Mouse (Mus musculus): ENCODE data around the gene Ctdspl. TPM values are rescaled to one million over a fixed set of nuclear protein-coding genes. Genes with fewer than 3 reads are reported as not detected.
A peak's percentile ranks its signal among the peaks of the same experiment; 100 is the strongest.

The Ctdspl gene
- polyA plus RNA-seq, 1 experiment from 2014 or later, result 21.3 TPM

DNA sequence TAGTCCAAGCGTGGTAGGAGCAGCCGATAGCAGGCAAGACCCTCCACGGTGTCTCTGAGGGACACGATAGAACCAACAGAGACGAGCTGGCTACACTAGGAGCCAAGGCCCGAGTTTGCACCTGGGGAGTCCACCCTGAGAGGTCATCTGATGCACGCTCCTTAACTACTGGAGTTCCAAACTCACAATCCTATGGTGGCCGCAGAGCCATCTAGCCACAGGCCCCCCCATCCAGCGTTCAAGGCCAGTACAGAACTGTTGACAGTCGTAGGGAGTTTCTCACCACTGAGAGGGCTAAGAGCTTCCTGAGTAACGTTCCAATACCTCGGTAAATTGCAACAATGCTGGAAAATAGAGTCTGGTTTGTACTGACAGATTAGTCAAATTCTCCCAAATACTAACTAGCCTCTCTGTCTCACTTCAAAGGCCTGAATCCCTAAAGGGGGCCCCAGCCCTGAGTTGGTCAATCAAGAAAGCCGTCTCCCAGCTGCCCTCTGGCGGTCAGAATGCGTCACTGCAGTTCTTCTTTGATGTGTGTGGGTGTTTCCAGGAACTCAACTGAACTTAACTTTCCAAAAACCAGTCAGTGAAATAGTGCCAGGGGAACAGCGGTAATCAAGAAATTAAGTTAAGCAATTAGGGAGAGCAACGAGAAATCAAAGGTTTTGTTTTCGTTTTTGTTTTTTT lies 18.2 kb upstream of the Ctdspl start:
- DNase-seq (ENCODE audit: low spot score) (peak; percentile 91), ATAC-seq (replicated peaks; ENCODE audit: low FRiP score, low TSS enrichment, low read depth) (peak; percentile 49; the same call in 1 of the 2 replicates)
- Histone ChIP-seq H3K27me3 (replicated peaks; ENCODE audit: control insufficient read depth, insufficient read depth, low read length) (no peaks in the 10 kb centered on the region), H3K9ac (ENCODE audit: low read length) (no peak overlapping the region), H3K9me3 (ENCODE audit: control insufficient read depth, low read length) (no peaks in the 10 kb centered on the region), H3K27ac (ENCODE audit: low read depth) (no peak overlapping the region), H3K4me1 (replicated peaks; ENCODE audit: control insufficient read depth, insufficient read depth, low read length) (peaks cover 8% of the 10 kb centered on the region; the same call in 1 of the 2 replicates), H3K4me3 (ENCODE audit: low read depth, low read length) (no peak overlapping the region), H3K36me3 (ENCODE audit: control insufficient read depth, insufficient read depth, low read length) (no peaks in the 10 kb centered on the region), H3K4me2 (ENCODE audit: low read length) (no peak overlapping the region)
- 54% methylated on average over 18 of the region's 18 CpGs for WGBS

DNA sequence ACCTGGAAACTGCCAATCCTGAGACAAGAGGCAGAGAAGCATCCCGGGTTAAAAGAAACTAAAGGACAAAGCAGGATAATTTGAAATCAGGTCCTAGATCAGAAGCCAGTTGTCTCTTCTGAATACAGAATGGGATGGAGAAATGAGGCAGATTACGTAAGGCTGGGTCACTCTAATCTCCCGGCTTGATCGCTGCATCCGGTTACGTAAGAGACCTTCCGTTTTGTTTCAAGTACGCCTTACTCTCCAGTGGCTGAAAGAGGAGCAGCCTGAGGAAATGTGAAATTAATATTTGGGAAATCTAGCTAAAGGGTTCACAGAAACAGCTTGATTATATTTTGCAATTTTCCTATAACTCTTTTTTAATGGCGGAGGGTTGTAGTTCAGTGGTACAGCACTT lies 13.2 kb upstream of the Ctdspl start:
- no peak overlapping the region for H3K9ac ChIP-seq (ENCODE audit: low read length)
- no peak overlapping the region for H3K27ac ChIP-seq (ENCODE audit: low read depth)
- H3K27me3 ChIP-seq (replicated peaks; ENCODE audit: control insufficient read depth, insufficient read depth, low read length), result no peaks in the 10 kb centered on the region
- H3K4me1 ChIP-seq (replicated peaks; ENCODE audit: control insufficient read depth, insufficient read depth, low read length), result peaks cover 12% of the 10 kb centered on the region; the same call in 1 of the 2 replicates
- DNase-seq (ENCODE audit: low spot score) (no peak), ATAC-seq (replicated peaks; ENCODE audit: low FRiP score, low TSS enrichment, low read depth) (no peak)
- no peak overlapping the region for H3K4me3 ChIP-seq (ENCODE audit: low read depth, low read length)
- no peaks in the 10 kb centered on the region for H3K36me3 ChIP-seq (ENCODE audit: control insufficient read depth, insufficient read depth, low read length)
- 93% methylated on average over 9 of the region's 9 CpGs for WGBS
- no peaks in the 10 kb centered on the region for H3K9me3 ChIP-seq (ENCODE audit: control insufficient read depth, low read length)
- H3K4me2 ChIP-seq (ENCODE audit: low read length), result no peak overlapping the region

DNA sequence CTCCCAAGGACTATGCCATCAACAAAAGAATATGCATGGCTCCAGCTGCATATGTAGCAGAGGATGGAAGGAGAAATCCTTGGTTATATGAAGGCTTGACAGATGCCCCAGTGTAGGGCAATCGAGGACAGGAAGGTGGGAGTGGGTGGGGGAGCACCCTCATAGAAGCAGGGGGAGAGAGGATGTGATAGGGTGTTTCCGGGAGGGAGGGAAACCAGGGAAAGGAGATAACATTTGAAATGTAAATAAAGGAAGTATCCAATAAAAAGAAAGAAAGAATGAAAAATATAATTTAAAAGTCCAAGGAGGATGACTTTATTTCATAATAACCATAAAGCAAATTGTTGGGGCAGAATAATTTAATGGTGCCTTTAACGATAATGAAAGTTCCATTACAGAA lies 12.6 kb upstream of the Ctdspl start:
- Histone ChIP-seq H3K36me3 (ENCODE audit: control insufficient read depth, insufficient read depth, low read length) (no peaks in the 10 kb centered on the region), H3K9ac (ENCODE audit: low read length) (no peak overlapping the region), H3K4me3 (ENCODE audit: low read depth, low read length) (no peak overlapping the region), H3K4me2 (ENCODE audit: low read length) (no peak overlapping the region), H3K9me3 (ENCODE audit: control insufficient read depth, low read length) (no peaks in the 10 kb centered on the region), H3K27ac (ENCODE audit: low read depth) (no peak overlapping the region), H3K27me3 (replicated peaks; ENCODE audit: control insufficient read depth, insufficient read depth, low read length) (no peaks in the 10 kb centered on the region), H3K4me1 (replicated peaks; ENCODE audit: control insufficient read depth, insufficient read depth, low read length) (0 out of 2 replicates have a peak, but pooled peaks cover 10% of the 10 kb centered on the region)
- WGBS, result 82% methylated on average over 3 of the region's 3 CpGs
- ATAC-seq (replicated peaks; ENCODE audit: low FRiP score, low TSS enrichment, low read depth) (no peak), DNase-seq (ENCODE audit: low spot score) (no peak)

DNA sequence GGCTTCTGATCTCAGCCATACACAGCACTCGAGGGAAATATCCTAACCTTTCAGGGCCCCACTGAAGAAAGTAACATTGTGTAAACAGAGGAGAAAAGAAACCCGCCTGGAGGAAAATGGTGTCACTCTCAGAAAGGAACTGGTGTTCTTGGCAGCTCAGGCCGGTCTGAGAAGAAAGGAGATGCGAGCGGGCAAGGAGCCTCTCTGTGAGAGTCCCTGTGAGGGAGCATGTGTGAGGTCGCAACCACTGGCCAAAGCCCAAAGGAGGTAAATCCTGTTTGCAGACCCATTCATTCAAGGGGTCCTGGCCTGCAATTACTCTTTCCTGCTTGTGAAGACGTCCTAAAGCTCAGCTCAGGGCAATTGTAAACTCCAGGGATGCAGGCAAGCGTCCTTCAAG lies 11.7 kb upstream of the Ctdspl start:
- DNase-seq (ENCODE audit: low spot score) (no peak), ATAC-seq (replicated peaks; ENCODE audit: low FRiP score, low TSS enrichment, low read depth) (peak; percentile 38; the same call in 1 of the 2 replicates)
- peak overlapping the region; percentile 43; the same call in 1 of the 2 replicates for H3K27ac ChIP-seq (ENCODE audit: low read depth)

DNA sequence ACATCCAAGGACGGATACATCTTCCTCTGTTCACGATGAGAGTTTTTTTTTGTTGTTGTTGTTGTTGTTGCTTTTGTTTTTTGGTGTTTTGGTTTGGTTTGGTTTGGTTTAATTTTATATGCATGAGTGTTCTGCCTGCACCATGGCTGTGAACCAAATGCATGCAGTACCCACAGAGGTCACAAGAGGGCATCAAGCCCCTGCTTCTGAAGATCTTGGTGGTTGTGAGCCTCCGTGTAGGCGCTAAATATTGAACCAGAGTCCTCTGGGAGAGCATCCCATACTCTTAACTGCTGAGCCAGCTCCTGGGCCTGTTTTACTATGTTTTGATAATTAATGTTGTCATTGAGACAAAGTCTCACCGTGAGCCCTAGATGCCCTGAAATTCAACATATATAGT lies 11.0 kb upstream of the Ctdspl start:
- Histone ChIP-seq H3K27ac (ENCODE audit: low read depth) (no peak overlapping the region), H3K9ac (ENCODE audit: low read length) (no peak overlapping the region), H3K36me3 (ENCODE audit: control insufficient read depth, insufficient read depth, low read length) (no peaks in the 10 kb centered on the region), H3K4me2 (ENCODE audit: low read length) (no peak overlapping the region), H3K4me1 (replicated peaks; ENCODE audit: control insufficient read depth, insufficient read depth, low read length) (0 out of 2 replicates have a peak, but pooled peaks cover 10% of the 10 kb centered on the region), H3K9me3 (ENCODE audit: control insufficient read depth, low read length) (no peaks in the 10 kb centered on the region), H3K27me3 (replicated peaks; ENCODE audit: control insufficient read depth, insufficient read depth, low read length) (no peaks in the 10 kb centered on the region), H3K4me3 (ENCODE audit: low read depth, low read length) (no peak overlapping the region)
- WGBS, result 65% methylated on average over 5 of the region's 5 CpGs
- DNase-seq (ENCODE audit: low spot score), result no peak
- no peak for ATAC-seq (replicated peaks; ENCODE audit: low FRiP score, low TSS enrichment, low read depth)

More for the DNA sequence above, 11.7 kb upstream of the Ctdspl start:
- Histone ChIP-seq H3K4me3 (ENCODE audit: low read depth, low read length) (no peak overlapping the region), H3K27me3 (replicated peaks; ENCODE audit: control insufficient read depth, insufficient read depth, low read length) (no peaks in the 10 kb centered on the region), H3K4me1 (replicated peaks; ENCODE audit: control insufficient read depth, insufficient read depth, low read length) (0 out of 2 replicates have a peak, but pooled peaks cover 10% of the 10 kb centered on the region), H3K9me3 (ENCODE audit: control insufficient read depth, low read length) (no peaks in the 10 kb centered on the region), H3K9ac (ENCODE audit: low read length) (no peak overlapping the region), H3K4me2 (ENCODE audit: low read length) (peak overlapping the region; percentile 29; the same call in 1 of the 2 replicates), H3K36me3 (ENCODE audit: control insufficient read depth, insufficient read depth, low read length) (no peaks in the 10 kb centered on the region)
- 17% methylated on average over 8 of the region's 8 CpGs for WGBS

DNA sequence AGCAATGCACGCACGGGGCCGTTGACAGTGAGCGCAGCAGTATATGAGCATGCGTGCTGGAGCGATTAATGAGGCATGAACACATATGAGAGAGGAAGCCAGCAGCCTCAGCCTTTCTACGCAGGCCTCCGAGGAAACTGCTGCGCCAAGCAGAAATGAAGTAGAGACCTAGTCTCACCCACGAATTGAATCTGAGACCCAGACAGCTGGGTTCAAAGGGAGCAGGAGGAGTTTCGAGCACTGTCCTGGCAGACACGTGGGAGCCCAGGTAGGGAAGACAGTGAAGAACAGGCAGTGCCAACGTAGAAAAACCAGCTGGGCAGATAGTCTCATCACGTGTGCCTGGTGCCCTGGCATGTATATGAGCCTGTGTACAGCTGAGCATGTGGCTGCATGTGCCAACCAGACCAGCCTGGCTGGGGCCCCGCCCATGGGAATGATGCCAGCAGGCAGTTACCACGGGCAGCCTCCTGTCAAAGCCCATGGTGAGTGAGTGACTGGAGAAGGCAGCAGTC lies 6.5 kb upstream of the Ctdspl start:
- Histone ChIP-seq H3K9ac (ENCODE audit: low read length) (no peak overlapping the region), H3K4me2 (ENCODE audit: low read length) (no peak overlapping the region), H3K27me3 (replicated peaks; ENCODE audit: control insufficient read depth, insufficient read depth, low read length) (no peaks in the 10 kb centered on the region), H3K9me3 (ENCODE audit: control insufficient read depth, low read length) (no peaks in the 10 kb centered on the region), H3K4me1 (replicated peaks; ENCODE audit: control insufficient read depth, insufficient read depth, low read length) (peaks cover 7% of the 10 kb centered on the region), H3K27ac (ENCODE audit: low read depth) (no peak overlapping the region), H3K4me3 (ENCODE audit: low read depth, low read length) (no peak overlapping the region), H3K36me3 (ENCODE audit: control insufficient read depth, insufficient read depth, low read length) (no peaks in the 10 kb centered on the region)
- 79% methylated on average over 16 of the region's 16 CpGs for WGBS
- no peak for ATAC-seq (replicated peaks; ENCODE audit: low FRiP score, low TSS enrichment, low read depth)
- no peak for DNase-seq (ENCODE audit: low spot score)

DNA sequence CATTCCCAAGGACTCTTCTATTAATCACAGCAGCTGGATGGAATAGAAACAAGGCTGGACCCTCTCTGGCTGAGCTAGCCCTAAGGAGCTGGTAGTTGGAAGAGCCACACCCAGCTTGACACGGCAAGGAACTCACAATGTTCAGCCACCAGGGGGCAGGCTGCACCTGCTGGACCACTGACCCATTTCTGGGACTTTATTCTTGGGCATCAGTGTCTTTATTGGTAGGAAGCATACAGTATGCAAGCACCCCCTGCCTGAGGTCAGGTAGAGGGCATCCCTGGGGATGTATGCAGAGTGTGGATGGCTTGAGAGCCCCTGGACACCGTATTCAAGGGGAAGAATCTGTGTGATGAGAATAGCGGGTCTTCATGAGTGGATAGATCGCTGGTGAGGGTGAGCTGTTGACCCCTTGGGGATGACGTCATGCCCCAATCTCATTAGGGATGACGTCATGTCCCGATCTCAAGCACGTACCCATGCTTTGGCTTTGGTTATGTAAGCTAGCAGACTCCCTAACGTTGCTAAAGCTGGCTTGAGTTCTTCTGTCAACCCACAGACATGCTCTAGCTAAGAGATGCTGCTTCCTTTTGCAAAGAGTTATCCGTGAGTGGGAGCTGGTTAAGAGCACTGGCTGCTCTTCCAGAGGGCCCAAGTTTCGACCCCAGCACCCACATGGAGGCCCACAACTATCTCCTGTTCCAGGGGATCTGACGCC lies 5.3 kb upstream of the Ctdspl start:
- WGBS, result 46% methylated on average over 12 of the region's 12 CpGs
- Histone ChIP-seq H3K9ac (ENCODE audit: low read length) (no peak overlapping the region), H3K27ac (ENCODE audit: low read depth) (no peak overlapping the region), H3K27me3 (replicated peaks; ENCODE audit: control insufficient read depth, insufficient read depth, low read length) (no peaks in the 10 kb centered on the region), H3K9me3 (ENCODE audit: control insufficient read depth, low read length) (no peaks in the 10 kb centered on the region), H3K36me3 (ENCODE audit: control insufficient read depth, insufficient read depth, low read length) (no peaks in the 10 kb centered on the region), H3K4me1 (replicated peaks; ENCODE audit: control insufficient read depth, insufficient read depth, low read length) (peaks cover 7% of the 10 kb centered on the region), H3K4me2 (ENCODE audit: low read length) (no peak overlapping the region), H3K4me3 (ENCODE audit: low read depth, low read length) (no peak overlapping the region)
- peak; percentile 95 for DNase-seq (ENCODE audit: low spot score)
- peak; percentile 28 for ATAC-seq (replicated peaks; ENCODE audit: low FRiP score, low TSS enrichment, low read depth)

DNA sequence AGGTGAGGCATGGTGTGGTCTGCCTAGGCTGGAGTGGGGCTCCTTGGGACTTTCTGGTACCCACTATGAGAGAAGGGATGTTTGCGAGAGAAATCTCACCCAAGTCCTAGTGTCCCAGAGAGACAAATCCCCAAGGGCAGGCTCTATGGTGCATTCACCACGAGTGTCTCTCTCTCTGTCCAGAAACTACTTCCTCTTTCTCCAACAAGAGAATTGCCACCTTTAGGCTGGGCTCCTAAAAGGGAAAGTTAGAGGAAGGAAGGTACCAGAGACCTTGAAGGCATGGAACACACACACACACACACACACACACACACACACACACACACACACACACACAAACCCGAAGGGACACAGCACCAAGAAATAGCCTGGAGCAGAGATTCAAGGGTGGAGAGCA lies 4.3 kb upstream of the Ctdspl start:
- Histone ChIP-seq H3K27ac (ENCODE audit: low read depth) (no peak overlapping the region), H3K9ac (ENCODE audit: low read length) (no peak overlapping the region), H3K27me3 (replicated peaks; ENCODE audit: control insufficient read depth, insufficient read depth, low read length) (no peaks in the 10 kb centered on the region), H3K4me2 (ENCODE audit: low read length) (no peak overlapping the region), H3K36me3 (ENCODE audit: control insufficient read depth, insufficient read depth, low read length) (no peaks in the 10 kb centered on the region), H3K9me3 (ENCODE audit: control insufficient read depth, low read length) (no peaks in the 10 kb centered on the region), H3K4me3 (ENCODE audit: low read depth, low read length) (no peak overlapping the region), H3K4me1 (replicated peaks; ENCODE audit: control insufficient read depth, insufficient read depth, low read length) (peaks cover 7% of the 10 kb centered on the region)
- 63% methylated on average over 3 of the region's 3 CpGs for WGBS
- DNase-seq (ENCODE audit: low spot score), result no peak
- no peak for ATAC-seq (replicated peaks; ENCODE audit: low FRiP score, low TSS enrichment, low read depth)
